Mouse (Mus musculus) stomach, postnatal 0 days (tissue): Measurements from ENCODE around the gene Clec4g. TPM values are rescaled to one million over a fixed set of nuclear protein-coding genes. Genes with fewer than 3 reads are reported as not detected.
"Not testable (repeated sequence)": the region's sequence is repeated elsewhere in the genome, so short reads cannot be mapped to it uniquely, and the experiment has no call there.

Experiments
- ATAC-seq: fragments of 200-750 bp; cut with Nextera tagmentation; 2 replicates; pipeline ENCODE4 v1.8.0; 2017; ENCODE audit not compliant: low FRiP score, low TSS enrichment
- DNase-seq: peaks from one replicate; pipeline ENCODE4 v3.0.0-alpha.2; 2016; ENCODE audit warnings: low spot score
- H3K27ac ChIP-seq: fragments of 300-500 bp; sonication (generic); replicated peaks from 2 replicates; pipeline ENCODE4 v1.5.1; 2014; ENCODE audit warnings: mild to moderate bottlenecking, control low read depth
- H3K27me3 ChIP-seq: fragments of 300-500 bp; sonication (generic); 2 replicates; pipeline ENCODE4 v1.6.1; 2014; ENCODE audit warnings: low read length; ENCODE audit not compliant: control insufficient read depth, insufficient read depth
- H3K36me3 ChIP-seq: fragments of 300-500 bp; sonication (generic); 2 replicates; pipeline ENCODE4 v1.6.1; 2014; ENCODE audit warnings: low read length, mixed read lengths; ENCODE audit not compliant: control insufficient read depth, insufficient read depth
- H3K4me1 ChIP-seq: fragments of 300-500 bp; sonication (generic); replicated peaks from 2 replicates; pipeline ENCODE4 v1.6.1; 2014; ENCODE audit warnings: antibody characterized with exemption; ENCODE audit not compliant: control insufficient read depth, insufficient read depth
- H3K4me2 ChIP-seq: fragments of 300-500 bp; sonication (generic); replicated peaks from 2 replicates; pipeline ENCODE4 v1.6.1; 2014; ENCODE audit warnings: low read depth, mild to moderate bottlenecking, control low read depth, moderate library complexity
- H3K4me3 ChIP-seq: fragments of 300-500 bp; sonication (generic); 2 replicates; pipeline ENCODE4 v1.5.1; 2014; ENCODE audit warnings: low read depth, low read length, control low read depth
- H3K9ac ChIP-seq: fragments of 300-500 bp; sonication (generic); 2 replicates; pipeline ENCODE4 v1.6.1; 2014; ENCODE audit warnings: mild to moderate bottlenecking, low read length, control low read depth, mixed read lengths
- H3K9me3 ChIP-seq: fragments of 300-500 bp; sonication (generic); 2 replicates; pipeline ENCODE4 v1.6.1; 2016; ENCODE audit warnings: low read length; ENCODE audit not compliant: control insufficient read depth
- CTCF ChIP-seq: IDR thresholded peaks from 2 replicates; pipeline ENCODE4 v1.5.1; 2016; ENCODE audit warnings: antibody characterized with exemption, low read depth, mild to moderate bottlenecking, moderate library complexity
- EP300 ChIP-seq: optimal IDR thresholded peaks from 2 replicates; pipeline ENCODE3; 2016; ENCODE audit warnings: antibody characterized with exemption
- WGBS: fragments of 180-500 bp; shearing (Covaris S2); extraction: QIAGEN DNeasy Blood & Tissue Kit; methylation state at CpG from one replicate; pipeline ENCODE4 v1.1.7; 2014; 5-methylcytosine and 5-hydroxymethylcytosine counted together
- polyA plus RNA-seq: library from polyadenylated mRNA; unstranded; fragments of >200 nt; fragmentation: Nextera tagmentation; extraction: Ambion mirVana; gene quantifications from 2 replicates; pipeline ENCODE4 v1.2.1, GENCODE M21; 2015

The Clec4g gene
- polyA plus RNA-seq: 0.10 and 0.21 TPM in 2 replicates

DNA sequence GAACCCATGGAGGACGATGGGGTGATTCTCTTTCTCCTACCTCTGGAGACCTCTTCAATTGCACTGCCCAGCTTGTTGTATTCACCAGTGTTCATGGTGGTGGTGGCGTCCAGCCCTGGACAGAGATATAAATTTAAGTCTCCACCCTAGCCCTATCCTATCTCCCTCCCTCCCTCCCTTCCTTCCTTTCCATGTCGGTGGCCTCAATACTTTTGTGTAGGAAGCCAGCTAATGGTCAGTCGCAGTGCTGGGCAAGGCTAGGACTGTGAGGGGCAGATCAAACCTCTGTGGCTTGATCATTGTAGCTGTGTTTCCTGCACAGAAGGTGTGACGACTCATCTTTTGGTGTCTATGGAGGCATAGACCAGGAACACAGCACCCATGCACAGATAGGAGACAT, at the start of gene Clec4g:
TSS of gene Clec4g (minus strand) at position 101 of the 400 bp plus-strand sequence.
- WGBS: 69% methylated on average over 5 of the region's 5 CpGs
- Histone ChIP-seq H3K36me3 (no peaks in the 10 kb centered on the region), H3K27me3 (no peaks in the 10 kb centered on the region), H3K4me2 (no peak within 1 kb of the TSS), H3K9ac (no peak within 1 kb of the TSS), H3K4me3 (no peak within 1 kb of the TSS), H3K27ac (no peak within 1 kb of the TSS), H3K9me3 (no peaks in the 10 kb centered on the region), H3K4me1 (no peaks in the 10 kb centered on the region)
- DNase-seq (no peak), ATAC-seq (no peak)
- TF ChIP-seq EP300: no peak
- TF ChIP-seq CTCF: no peak

DNA sequence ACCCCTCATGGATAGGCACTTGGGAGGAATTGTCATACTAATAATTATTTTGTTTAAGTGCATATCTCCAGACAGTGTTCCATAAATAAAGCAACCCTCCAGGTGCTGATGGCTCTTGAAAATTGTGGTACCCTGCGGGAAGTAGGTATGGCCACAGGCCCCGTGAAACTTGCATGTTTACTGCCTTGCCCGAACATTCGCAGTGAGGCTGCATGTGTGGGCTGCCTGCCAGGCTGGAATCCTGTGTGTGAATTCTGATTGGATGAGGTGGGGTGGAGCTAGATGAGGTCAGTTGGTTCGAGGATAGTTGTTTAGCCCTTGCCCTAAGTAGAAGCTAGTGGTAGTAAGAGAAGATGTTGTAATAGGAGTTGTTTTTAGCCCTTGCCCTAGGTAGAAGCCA, 48.2 kb upstream of the Clec4g start:
- WGBS: 81% methylated on average over 5 of the region's 5 CpGs
- not testable (repeated sequence) for H3K9me3 ChIP-seq

DNA sequence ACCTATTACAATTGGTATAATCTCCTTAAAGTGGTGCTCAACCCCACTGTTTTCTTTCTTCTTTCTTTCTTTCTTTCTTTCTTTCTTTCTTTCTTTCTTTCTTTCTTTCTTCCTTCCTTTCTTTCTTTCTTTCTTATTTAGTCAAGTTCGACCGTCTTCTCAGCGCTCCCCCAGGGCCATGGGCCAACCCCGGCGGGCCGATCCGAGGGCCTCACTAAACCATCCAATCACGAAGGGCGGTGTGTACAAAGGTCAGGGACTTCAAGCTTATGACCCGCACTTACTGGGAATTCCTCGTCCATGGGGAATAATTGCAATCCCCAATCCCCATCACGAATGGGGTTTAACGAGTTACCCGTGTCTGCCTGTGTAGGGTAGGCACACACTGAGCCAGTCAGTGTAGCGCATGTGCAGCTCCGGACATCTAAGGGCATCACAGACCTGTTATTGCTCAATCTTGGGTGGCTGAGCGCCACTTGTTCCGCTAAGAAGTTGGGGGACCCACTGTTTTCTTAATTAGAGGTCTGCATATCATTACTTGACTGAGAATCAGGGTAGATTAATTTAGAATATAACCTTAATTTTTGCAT, 33.9 kb upstream of the Clec4g start:
- H3K4me3 ChIP-seq: no peak overlapping the region
- H3K4me2 ChIP-seq: no peak overlapping the region
- H3K9me3 ChIP-seq: no peaks in the 10 kb centered on the region
- no peaks in the 10 kb centered on the region for H3K36me3 ChIP-seq
- H3K27me3 ChIP-seq: no peaks in the 10 kb centered on the region
- 66% methylated on average over 18 of the region's 18 CpGs for WGBS
- H3K4me1 ChIP-seq: no peaks in the 10 kb centered on the region
- TF ChIP-seq CTCF (no peak), EP300 (no peak)
- ATAC-seq: peak; percentile 100
- no peak overlapping the region for H3K27ac ChIP-seq
- DNase-seq: peak; percentile 99
- H3K9ac ChIP-seq: no peak overlapping the region

More for the DNA sequence above, 48.2 kb upstream of the Clec4g start:
- H3K4me3 ChIP-seq, H3K27ac ChIP-seq, H3K4me1 ChIP-seq, DNase-seq, H3K36me3 ChIP-seq, H3K27me3 ChIP-seq, H3K9ac ChIP-seq, ATAC-seq, H3K4me2 ChIP-seq: not testable (repeated sequence)

DNA sequence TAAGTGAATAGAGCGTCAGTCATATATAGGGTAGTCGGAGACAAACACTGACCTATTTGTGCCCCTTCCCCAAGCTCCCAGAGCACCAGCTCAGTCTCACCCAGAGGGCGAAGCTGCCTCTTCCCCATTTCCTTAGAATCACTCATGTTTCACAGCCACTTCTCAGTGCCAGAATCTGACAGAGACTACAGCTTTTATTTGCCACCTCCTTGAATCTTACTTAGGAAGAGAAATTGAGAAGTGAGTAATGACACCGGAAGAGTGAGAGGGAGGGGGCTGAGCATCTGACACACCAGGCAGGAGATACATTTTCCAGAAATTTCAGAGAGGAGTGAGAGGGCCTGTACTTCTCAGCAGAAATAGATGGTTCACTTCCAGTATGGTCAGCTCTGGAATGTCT, 28.3 kb upstream of the Clec4g start, which contains the start of gene Cd209a:
TSS of gene Cd209a (minus strand) at position 224 of the 400 bp plus-strand sequence.
- Histone ChIP-seq H3K4me2 (no peak within 1 kb of the TSS), H3K4me3 (no peak within 1 kb of the TSS), H3K4me1 (no peaks in the 10 kb centered on the region), H3K9me3 (no peaks in the 10 kb centered on the region), H3K36me3 (no peaks in the 10 kb centered on the region), H3K9ac (no peak within 1 kb of the TSS), H3K27ac (no peak within 1 kb of the TSS), H3K27me3 (no peaks in the 10 kb centered on the region)
- no peak for TF ChIP-seq EP300
- TF ChIP-seq CTCF: no peak
- ATAC-seq (no peak), DNase-seq (no peak)
- 81% methylated on average over 4 of the region's 4 CpGs for WGBS

DNA sequence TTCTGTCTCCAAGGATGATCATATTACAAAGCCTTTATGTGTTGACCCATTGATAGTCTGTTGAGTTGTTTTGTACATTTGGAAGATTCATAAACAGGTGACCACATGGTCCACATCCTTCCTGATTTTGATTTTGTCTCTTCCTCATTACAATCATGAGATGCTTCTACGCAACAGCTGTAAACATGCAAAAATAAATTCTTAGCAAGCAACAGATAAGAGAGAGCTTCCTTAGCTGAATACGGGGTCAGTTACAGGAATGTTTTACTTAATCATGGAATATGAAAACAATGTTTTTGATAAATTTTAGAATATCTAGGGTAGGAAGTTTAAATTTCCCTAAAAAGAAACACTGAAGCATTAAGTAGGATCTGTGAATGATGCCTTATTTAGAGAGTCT, 16.5 kb upstream of the Clec4g start:
- 81% methylated on average over 2 of the region's 2 CpGs for WGBS
- no peaks in the 10 kb centered on the region for H3K27me3 ChIP-seq
- H3K4me3 ChIP-seq: no peak overlapping the region
- no peak overlapping the region for H3K27ac ChIP-seq
- H3K9ac ChIP-seq: no peak overlapping the region
- H3K36me3 ChIP-seq: no peaks in the 10 kb centered on the region
- H3K4me2 ChIP-seq: no peak overlapping the region
- H3K9me3 ChIP-seq: no peaks in the 10 kb centered on the region
- no peak for DNase-seq
- TF ChIP-seq CTCF: no peak
- TF ChIP-seq EP300: no peak
- H3K4me1 ChIP-seq: no peaks in the 10 kb centered on the region
- no peak for ATAC-seq

DNA sequence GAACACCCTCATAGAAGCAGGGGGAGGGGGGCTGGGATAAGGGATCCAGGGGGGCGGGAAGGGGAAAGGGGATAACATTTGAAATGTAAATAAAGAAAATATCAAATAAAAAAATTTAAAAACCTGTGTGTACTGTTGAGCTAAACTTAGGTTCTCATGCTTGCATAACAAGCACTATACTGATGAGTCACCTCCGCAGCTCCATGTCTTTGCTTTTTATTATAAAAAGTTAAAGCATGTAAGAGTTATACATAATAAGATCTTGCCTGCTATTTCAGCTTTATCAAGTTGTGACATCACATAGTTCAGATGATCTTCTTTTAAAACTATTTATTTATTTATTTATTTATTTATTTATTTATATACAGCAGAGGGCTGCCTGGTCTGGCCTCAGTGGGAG, 15.1 kb upstream of the Clec4g start:
- no peak for ATAC-seq
- H3K27ac ChIP-seq: no peak overlapping the region
- 84% methylated on average over 2 of the region's 2 CpGs for WGBS

More for the DNA sequence above, 15.1 kb upstream of the Clec4g start:
- TF ChIP-seq EP300: no peak
- no peak for TF ChIP-seq CTCF
- Histone ChIP-seq H3K4me3 (no peak overlapping the region), H3K4me1 (no peaks in the 10 kb centered on the region), H3K9me3 (no peaks in the 10 kb centered on the region), H3K36me3 (no peaks in the 10 kb centered on the region), H3K4me2 (no peak overlapping the region), H3K27me3 (no peaks in the 10 kb centered on the region), H3K9ac (no peak overlapping the region)
- DNase-seq: no peak
